ENCODE assay signal across 8 mouse cellular contexts in the genomic region with DNA sequence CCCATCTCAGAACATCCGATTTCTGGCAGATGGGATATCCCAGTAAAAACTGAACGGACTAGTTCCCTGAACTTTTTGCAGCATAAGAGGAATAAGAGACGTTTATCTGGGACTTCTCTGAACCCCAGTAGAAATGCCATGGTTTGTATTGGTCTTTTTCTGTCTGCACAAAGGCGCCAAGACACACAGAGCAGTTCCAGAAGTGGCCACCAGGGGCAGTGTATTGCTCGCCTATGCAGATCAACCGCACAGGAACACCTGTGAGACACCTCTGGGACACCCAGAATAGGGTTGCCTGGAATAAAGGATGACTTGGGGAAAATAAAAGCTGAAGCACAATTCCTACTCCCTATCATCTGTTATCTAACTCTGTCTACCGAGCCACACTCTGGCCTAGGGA.
A peak's percentile ranks its signal among the peaks of the same experiment; 100 is the strongest.
DNase-seq lines count a peak whose midpoint lies in the region; TF ChIP-seq lines count a peak whose summit lies in the region.
"Had no signal": no experiment of that assay in that cellular context is flagged by ENCODE, and none has a peak within 500 bp of the region (broad histone marks: within the 10 kb centered on the region; RNA-seq: fewer than 3 reads in every experiment).

No protein-coding gene starts in this region.

- H3K27me3 ChIP-seq in E14TG2a.4 (ENCODE audit: insufficient read depth, low read length), result no peaks in the 10 kb centered on the region
- no peaks in the 10 kb centered on the region for H3K27me3 ChIP-seq in embryonic facial prominence, embryonic 10.5 days (replicated peaks; ENCODE audit: low read depth, poor library complexity, severe bottlenecking)
- H3K27me3 ChIP-seq: heart, embryonic 15.5 days had no signal

- 61% methylated on average over 7 of the region's 7 CpGs for WGBS in embryonic facial prominence, embryonic 10.5 days

- no peak overlapping the region for H3K27ac ChIP-seq in layer of hippocampus, adult 2 months
- H3K27ac ChIP-seq in embryonic facial prominence, embryonic 10.5 days (replicated peaks), result no peak overlapping the region
- H3K27ac ChIP-seq: heart, embryonic 15.5 days had no signal

- no peak overlapping the region for H3K4me3 ChIP-seq in layer of hippocampus, adult 2 months
- H3K4me3 ChIP-seq in E14TG2a.4 (replicated peaks; ENCODE audit: low read length), result no peak overlapping the region
- no peak overlapping the region for H3K4me3 ChIP-seq in embryonic facial prominence, embryonic 10.5 days
- H3K4me3 ChIP-seq: heart, embryonic 15.5 days had no signal

- no peaks in the 10 kb centered on the region for H3K36me3 ChIP-seq in E14TG2a.4 (ENCODE audit: insufficient read depth, low read length)
- no peaks in the 10 kb centered on the region for H3K36me3 ChIP-seq in embryonic facial prominence, embryonic 10.5 days (replicated peaks)
- H3K36me3 ChIP-seq: heart, embryonic 15.5 days had no signal

- TF ChIP-seq CTCF in layer of hippocampus, adult 2 months (conservative IDR thresholded peaks at IDR 0.05), result peak; percentile 86
- peak; percentile 99 for TF ChIP-seq CTCF in E14TG2a.4 (conservative IDR thresholded peaks at IDR 0.05; ENCODE audit: low read length)

- H3K4me1 ChIP-seq in E14TG2a.4 (replicated peaks; ENCODE audit: low read depth, low read length), result peaks cover 10% of the 10 kb centered on the region; the same call in 1 of the 2 replicates
- H3K4me1 ChIP-seq in embryonic facial prominence, embryonic 10.5 days, result peaks cover 12% of the 10 kb centered on the region
- H3K4me1 ChIP-seq: heart, embryonic 15.5 days had no signal

- peak in 1 of 2 experiments; percentile 35 for DNase-seq in layer of hippocampus, adult 2 months (ENCODE audit: low spot score in 2 of 2)
- no peak for DNase-seq in layer of hippocampus, adult 8-10 months (ENCODE audit: low spot score in 2 of 2)
- peak; percentile 85 for DNase-seq in ZHBTc4 (ENCODE audit: low read depth, low spot score)
- DNase-seq in embryonic facial prominence, embryonic 10.5 days (ENCODE audit: low spot score), result peak; percentile 62
- peak; percentile 31 for DNase-seq in lung, postnatal 14 days
- peak; percentile 50 to 59 for DNase-seq in thymus, postnatal 36 days

- no peaks in the 10 kb centered on the region for H3K9me3 ChIP-seq in E14TG2a.4 (ENCODE audit: low read length)
- H3K9me3 ChIP-seq in embryonic facial prominence, embryonic 10.5 days, result no peaks in the 10 kb centered on the region
- H3K9me3 ChIP-seq: heart, embryonic 15.5 days had no signal

Comparison
In these comparisons a context has a peak if more than half of its experiments do, and no peak if none do; other contexts are left out.
1. DNase-seq: peak in ZHBTc4 (single experiment), embryonic facial prominence, embryonic 10.5 days (single experiment), lung, postnatal 14 days (single experiment) and thymus, postnatal 36 days (2 of 2); none in layer of hippocampus, adult 8-10 months (0 of 2).